Mouse (Mus musculus) neural tube, embryonic 14.5 days (tissue): ENCODE data around the gene Amh. TPM values are rescaled to one million over a fixed set of nuclear protein-coding genes. Genes with fewer than 3 reads are reported as not detected.
"Not testable (repeated sequence)": the region's sequence is repeated elsewhere in the genome, so short reads cannot be mapped to it uniquely, and the experiment has no call there.

Source experiments
- ATAC-seq: fragments of 200-750 bp; cut with Nextera tagmentation; 2 replicates; pipeline ENCODE4 v1.8.0; 2017; ENCODE audit warnings: low read depth, mild to moderate bottlenecking, moderate TSS enrichment, moderate library complexity
- H3K27ac ChIP-seq: fragments of 300-500 bp; sonication (generic); 2 replicates; pipeline ENCODE4 v1.5.1; 2014; ENCODE audit warnings: low read depth, mild to moderate bottlenecking, control low read depth, low read length, moderate library complexity, mixed read lengths
- H3K27me3 ChIP-seq: fragments of 300-500 bp; sonication (generic); 2 replicates; pipeline ENCODE4 v1.6.1; 2014; ENCODE audit warnings: low read length; ENCODE audit not compliant: control insufficient read depth, insufficient read depth
- H3K36me3 ChIP-seq: fragments of 300-500 bp; sonication (generic); 2 replicates; pipeline ENCODE4 v1.6.1; 2014; ENCODE audit warnings: low read length, mixed read lengths; ENCODE audit not compliant: control insufficient read depth, insufficient read depth
- H3K4me1 ChIP-seq: fragments of 300-500 bp; sonication (generic); 2 replicates; pipeline ENCODE4 v1.6.1; 2014; ENCODE audit warnings: low read length; ENCODE audit not compliant: control insufficient read depth, insufficient read depth
- H3K4me2 ChIP-seq: fragments of 300-500 bp; sonication (generic); 2 replicates; pipeline ENCODE4 v1.6.1; 2014; ENCODE audit warnings: mild to moderate bottlenecking, low read depth, low read length, control low read depth
- H3K4me3 ChIP-seq: fragments of 300-500 bp; sonication (generic); 2 replicates; pipeline ENCODE4 v1.5.1; 2014; ENCODE audit warnings: low read depth, low read length, control low read depth, mixed read lengths
- H3K9ac ChIP-seq: fragments of 300-500 bp; sonication (generic); replicated peaks from 2 replicates; pipeline ENCODE4 v1.6.1; 2014; ENCODE audit warnings: low read depth, mild to moderate bottlenecking, control low read depth, low read length, mixed read lengths
- H3K9me3 ChIP-seq: fragments of 300-500 bp; sonication (generic); 2 replicates; pipeline ENCODE4 v1.6.1; 2016; ENCODE audit warnings: low read length; ENCODE audit not compliant: control insufficient read depth
- WGBS: fragments of 180-500 bp; shearing (Covaris S2); extraction: QIAGEN DNeasy Blood & Tissue Kit; methylation state at CpG from one replicate; pipeline ENCODE4 v1.1.7; 2014; 5-methylcytosine and 5-hydroxymethylcytosine counted together
- polyA plus RNA-seq: library from polyadenylated mRNA; unstranded; fragments of >200 nt; fragmentation: Nextera tagmentation; extraction: Ambion mirVana; gene quantifications from 2 replicates; pipeline ENCODE4 v1.2.1, GENCODE M21; 2014

Gene Amh
- polyA plus RNA-seq, 1 experiment from 2014 or later = 0.16 TPM

DNA sequence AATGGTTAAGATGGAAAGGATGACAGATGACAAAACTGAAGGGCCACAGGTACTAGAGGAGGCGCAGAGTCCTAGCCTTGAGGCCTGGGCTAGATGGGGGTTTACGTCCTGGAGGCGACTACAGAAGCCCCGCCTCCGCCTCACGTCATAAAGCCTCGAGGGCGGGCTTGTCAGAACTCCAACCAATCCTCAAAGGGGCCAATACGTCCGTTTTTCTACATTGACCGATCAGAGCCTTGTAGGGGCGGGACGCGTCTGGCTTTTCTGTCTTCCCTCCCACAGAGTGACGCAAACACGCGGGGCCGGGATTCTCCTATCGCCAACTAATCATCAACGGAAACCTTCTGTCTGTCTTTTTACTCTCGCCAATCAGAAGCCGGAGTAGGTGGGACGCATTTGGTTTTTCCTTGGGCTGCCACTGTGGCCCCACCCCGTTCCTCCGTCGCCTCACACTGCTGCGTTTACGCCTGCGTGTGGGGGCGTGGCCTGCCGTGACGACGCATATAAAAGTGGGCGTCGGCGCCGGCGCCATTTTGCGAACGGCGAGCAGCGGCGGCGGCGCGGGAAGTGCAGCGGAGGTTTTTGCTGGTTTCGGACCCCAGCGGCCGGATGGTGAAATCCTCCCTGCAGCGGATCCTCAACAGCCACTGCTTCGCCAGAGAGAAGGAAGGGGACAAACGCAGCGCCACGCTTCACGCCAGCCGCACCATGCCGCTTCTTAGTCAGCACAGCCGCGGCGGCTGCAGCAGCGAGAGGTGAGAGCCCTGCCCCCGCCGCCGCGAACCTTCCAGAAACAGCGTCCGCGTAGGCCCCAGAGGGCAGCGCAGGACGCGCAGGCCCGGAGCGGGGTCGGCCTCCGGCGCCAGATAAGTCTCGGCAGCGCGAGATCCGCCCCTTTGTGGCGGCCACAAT lies 21.4 kb downstream of the Amh start, which contains the start of gene Oaz1:
Gene Oaz1, plus strand, starts transcription at position 506 of the 912 bp plus-strand sequence.
- Histone ChIP-seq H3K4me2 (peak within 1 kb of the TSS; percentile 99), H3K4me3 (peak within 1 kb of the TSS; percentile 70), H3K9ac (peak within 1 kb of the TSS; percentile 86), H3K9me3 (no peaks in the 10 kb centered on the region), H3K4me1 (peaks cover 8% of the 10 kb centered on the region), H3K36me3 (peaks cover 13% of the 10 kb centered on the region), H3K27me3 (no peaks in the 10 kb centered on the region), H3K27ac (peak within 1 kb of the TSS; percentile 87)
- WGBS = under 1% methylated on average over 76 of the region's 82 CpGs
- peak; percentile 96 for ATAC-seq

- Histone ChIP-seq H3K9me3 (no peaks in the 10 kb centered on the region), H3K27ac (peak overlapping the region; percentile 87), H3K27me3 (no peaks in the 10 kb centered on the region), H3K4me2 (peak overlapping the region; percentile 99), H3K4me3 (peak overlapping the region; percentile 70), H3K4me1 (peaks cover 8% of the 10 kb centered on the region), H3K36me3 (peaks cover 13% of the 10 kb centered on the region), H3K9ac (peak overlapping the region; percentile 86)
- no peak for ATAC-seq
- WGBS = 9% methylated on average over 29 of the region's 29 CpGs
These were observed 22.2 kb downstream of the Amh start for GRCm38 (mm10) chr10:80827063-80827869.

GRCm38 (mm10) chr10:80827870-80828420 lies 22.9 kb downstream of the Amh start:
- Histone ChIP-seq H3K9ac (peak overlapping the region; percentile 86), H3K27me3 (no peaks in the 10 kb centered on the region), H3K4me3 (peak overlapping the region; percentile 70), H3K36me3 (peaks cover 13% of the 10 kb centered on the region), H3K27ac (no peak overlapping the region), H3K4me2 (peak overlapping the region; percentile 99), H3K9me3 (no peaks in the 10 kb centered on the region), H3K4me1 (peaks cover 8% of the 10 kb centered on the region)
- no peak for ATAC-seq
- 81% methylated on average over 9 of the region's 10 CpGs for WGBS

GRCm38 (mm10) chr10:80828587-80828986 lies 23.5 kb downstream of the Amh start:
- Histone ChIP-seq H3K36me3 (peaks cover 13% of the 10 kb centered on the region), H3K4me2 (peak overlapping the region; percentile 99)
- not testable (repeated sequence) for H3K27ac ChIP-seq, H3K27me3 ChIP-seq, ATAC-seq, H3K9me3 ChIP-seq, H3K9ac ChIP-seq, H3K4me1 ChIP-seq, H3K4me3 ChIP-seq
- WGBS = 73% methylated on average over 7 of the region's 9 CpGs

- no peaks in the 10 kb centered on the region for H3K9me3 ChIP-seq
- no peak for ATAC-seq
- WGBS = 72% methylated on average over 1 of the region's 1 CpGs
- H3K4me3 ChIP-seq = no peak overlapping the region
- H3K4me1 ChIP-seq = peaks cover 8% of the 10 kb centered on the region
- peaks cover 13% of the 10 kb centered on the region for H3K36me3 ChIP-seq
- H3K27ac ChIP-seq = no peak overlapping the region
- no peak overlapping the region for H3K4me2 ChIP-seq
- H3K9ac ChIP-seq = no peak overlapping the region
- peaks cover 5% of the 10 kb centered on the region; the same call in 1 of the 2 replicates for H3K27me3 ChIP-seq
These were observed 24.6 kb downstream of the Amh start for GRCm38 (mm10) chr10:80829359-80830278.

- Histone ChIP-seq H3K4me3 (no peak overlapping the region), H3K27me3 (peaks cover 12% of the 10 kb centered on the region; the same call in 1 of the 2 replicates), H3K36me3 (peaks cover 17% of the 10 kb centered on the region), H3K9ac (no peak overlapping the region), H3K27ac (no peak overlapping the region), H3K9me3 (no peaks in the 10 kb centered on the region), H3K4me2 (no peak overlapping the region), H3K4me1 (peaks cover 11% of the 10 kb centered on the region)
- 6% methylated on average over 9 of the region's 9 CpGs for WGBS
- ATAC-seq = no peak
These were observed 26.1 kb downstream of the Amh start for GRCm38 (mm10) chr10:80831136-80831535.

- Histone ChIP-seq H3K9me3 (no peaks in the 10 kb centered on the region), H3K4me2 (no peak overlapping the region), H3K4me3 (no peak overlapping the region), H3K9ac (no peak overlapping the region), H3K4me1 (peaks cover 6% of the 10 kb centered on the region), H3K27ac (no peak overlapping the region), H3K27me3 (peaks cover 12% of the 10 kb centered on the region; the same call in 1 of the 2 replicates), H3K36me3 (peaks cover 17% of the 10 kb centered on the region)
- 64% methylated on average over 7 of the region's 7 CpGs for WGBS
- no peak for ATAC-seq
These were observed 27.8 kb downstream of the Amh start for GRCm38 (mm10) chr10:80832818-80833217.

DNA sequence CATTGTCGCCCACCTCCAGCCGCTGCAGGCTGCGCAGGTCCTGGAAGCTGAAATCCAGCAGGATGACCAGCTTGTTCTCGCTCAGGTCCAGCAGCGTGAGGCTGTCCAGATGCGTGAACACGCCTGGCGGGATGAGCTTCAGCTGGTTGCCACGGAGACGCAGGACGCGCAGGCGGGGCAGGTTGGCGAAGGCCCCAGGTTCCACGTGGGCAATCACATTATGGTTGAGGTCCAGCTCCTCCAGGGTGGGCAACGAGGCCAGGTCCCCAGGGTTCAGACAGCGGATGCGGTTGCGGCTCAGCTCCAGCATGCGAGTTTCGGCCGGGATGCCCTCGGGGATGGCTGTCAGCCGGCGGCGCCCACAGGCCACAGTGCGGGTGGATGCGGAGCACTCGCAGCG lies 30.6 kb downstream of the Amh start:
- no peak overlapping the region for H3K9ac ChIP-seq
- no peak for ATAC-seq

More for the DNA sequence above, 30.6 kb downstream of the Amh start:
- H3K9me3 ChIP-seq = no peaks in the 10 kb centered on the region
- H3K4me1 ChIP-seq = 0 out of 2 replicates have a peak, but pooled peaks cover 3% of the 10 kb centered on the region
- 0 out of 2 replicates have a peak, but pooled peaks cover 4% of the 10 kb centered on the region for H3K36me3 ChIP-seq
- 0 out of 2 replicates have a peak overlapping the region, but pooled peaks have one; percentile 2 for H3K4me2 ChIP-seq
- whole genome bisulfite sequencing = 55% methylated on average over 30 of the region's 30 CpGs
- H3K27ac ChIP-seq = no peak overlapping the region
- H3K27me3 ChIP-seq = peaks cover 12% of the 10 kb centered on the region; the same call in 1 of the 2 replicates
- no peak overlapping the region for H3K4me3 ChIP-seq
